Mouse (Mus musculus) stomach, postnatal 0 days (tissue): ENCODE data around the gene Hic1. TPM values are rescaled to one million over a fixed set of nuclear protein-coding genes. Genes with fewer than 3 reads are reported as not detected.

Source experiments
- ATAC-seq: fragments of 200-750 bp; cut with Nextera tagmentation; 2 replicates; pipeline ENCODE4 v1.8.0; 2017; ENCODE audit not compliant: low FRiP score, low TSS enrichment
- DNase-seq: peaks from one replicate; pipeline ENCODE4 v3.0.0-alpha.2; 2016; ENCODE audit warnings: low spot score
- H3K27ac ChIP-seq: fragments of 300-500 bp; sonication (generic); replicated peaks from 2 replicates; pipeline ENCODE4 v1.5.1; 2014; ENCODE audit warnings: mild to moderate bottlenecking, control low read depth
- H3K27me3 ChIP-seq: fragments of 300-500 bp; sonication (generic); 2 replicates; pipeline ENCODE4 v1.6.1; 2014; ENCODE audit warnings: low read length; ENCODE audit not compliant: control insufficient read depth, insufficient read depth
- H3K36me3 ChIP-seq: fragments of 300-500 bp; sonication (generic); 2 replicates; pipeline ENCODE4 v1.6.1; 2014; ENCODE audit warnings: low read length, mixed read lengths; ENCODE audit not compliant: control insufficient read depth, insufficient read depth
- H3K4me1 ChIP-seq: fragments of 300-500 bp; sonication (generic); replicated peaks from 2 replicates; pipeline ENCODE4 v1.6.1; 2014; ENCODE audit warnings: antibody characterized with exemption; ENCODE audit not compliant: control insufficient read depth, insufficient read depth
- H3K4me2 ChIP-seq: fragments of 300-500 bp; sonication (generic); replicated peaks from 2 replicates; pipeline ENCODE4 v1.6.1; 2014; ENCODE audit warnings: low read depth, mild to moderate bottlenecking, control low read depth, moderate library complexity
- H3K4me3 ChIP-seq: fragments of 300-500 bp; sonication (generic); 2 replicates; pipeline ENCODE4 v1.5.1; 2014; ENCODE audit warnings: low read depth, low read length, control low read depth
- H3K9ac ChIP-seq: fragments of 300-500 bp; sonication (generic); 2 replicates; pipeline ENCODE4 v1.6.1; 2014; ENCODE audit warnings: mild to moderate bottlenecking, low read length, control low read depth, mixed read lengths
- H3K9me3 ChIP-seq: fragments of 300-500 bp; sonication (generic); 2 replicates; pipeline ENCODE4 v1.6.1; 2016; ENCODE audit warnings: low read length; ENCODE audit not compliant: control insufficient read depth
- CTCF ChIP-seq: IDR thresholded peaks from 2 replicates; pipeline ENCODE4 v1.5.1; 2016; ENCODE audit warnings: antibody characterized with exemption, low read depth, mild to moderate bottlenecking, moderate library complexity
- EP300 ChIP-seq: optimal IDR thresholded peaks from 2 replicates; pipeline ENCODE3; 2016; ENCODE audit warnings: antibody characterized with exemption
- WGBS: fragments of 180-500 bp; shearing (Covaris S2); extraction: QIAGEN DNeasy Blood & Tissue Kit; methylation state at CpG from one replicate; pipeline ENCODE4 v1.1.7; 2014; 5-methylcytosine and 5-hydroxymethylcytosine counted together
- polyA plus RNA-seq: library from polyadenylated mRNA; unstranded; fragments of >200 nt; fragmentation: Nextera tagmentation; extraction: Ambion mirVana; gene quantifications from 2 replicates; pipeline ENCODE4 v1.2.1, GENCODE M21; 2015

The Hic1 gene
- polyA plus RNA-seq, 1 experiment from 2014 or later, result 6.6 TPM

GRCm38 (mm10) chr11:75161417-75162008, 7.8 kb downstream of the Hic1 start:
- Histone ChIP-seq H3K36me3 (peaks cover 20% of the 10 kb centered on the region), H3K27ac (peak overlapping the region; percentile 84), H3K4me2 (no peak overlapping the region), H3K27me3 (no peaks in the 10 kb centered on the region), H3K9ac (no peak overlapping the region), H3K4me3 (no peak overlapping the region), H3K9me3 (no peaks in the 10 kb centered on the region), H3K4me1 (peaks cover 3% of the 10 kb centered on the region; the same call in 1 of the 2 replicates)
- DNase-seq, result no peak
- WGBS, result 44% methylated on average over 4 of the region's 4 CpGs
- TF ChIP-seq CTCF (no peak), EP300 (no peak)
- ATAC-seq, result no peak; the same call in 1 of the 2 replicates

GRCm38 (mm10) chr11:75160954-75161353, 8.4 kb downstream of the Hic1 start:
- H3K27me3 ChIP-seq, result no peaks in the 10 kb centered on the region
- no peak overlapping the region for H3K4me3 ChIP-seq
- DNase-seq, result no peak
- no peak overlapping the region for H3K9ac ChIP-seq
- ATAC-seq, result no peak
- H3K4me2 ChIP-seq, result no peak overlapping the region
- no peaks in the 10 kb centered on the region for H3K9me3 ChIP-seq
- H3K4me1 ChIP-seq, result peaks cover 3% of the 10 kb centered on the region; the same call in 1 of the 2 replicates
- H3K36me3 ChIP-seq, result peaks cover 20% of the 10 kb centered on the region
- 45% methylated on average over 7 of the region's 7 CpGs for WGBS
- H3K27ac ChIP-seq, result peak overlapping the region; percentile 84
- TF ChIP-seq CTCF (no peak), EP300 (no peak)

- no peak overlapping the region for H3K27ac ChIP-seq
- WGBS, result 64% methylated on average over 2 of the region's 2 CpGs
These were observed 9.8 kb downstream of the Hic1 start for GRCm38 (mm10) chr11:75159564-75159963.

GRCm38 (mm10) chr11:75158432-75158831, 10.9 kb downstream of the Hic1 start:
- Histone ChIP-seq H3K27me3 (no peaks in the 10 kb centered on the region), H3K4me3 (no peak overlapping the region), H3K9me3 (no peaks in the 10 kb centered on the region), H3K4me1 (peaks cover 3% of the 10 kb centered on the region; the same call in 1 of the 2 replicates), H3K4me2 (no peak overlapping the region), H3K27ac (peak overlapping the region; percentile 61), H3K9ac (no peak overlapping the region), H3K36me3 (peaks cover 16% of the 10 kb centered on the region)
- WGBS, result 58% methylated on average over 14 of the region's 14 CpGs
- DNase-seq (peak; percentile 47), ATAC-seq (peak; percentile 40; the same call in 1 of the 2 replicates)
- TF ChIP-seq CTCF (no peak), EP300 (no peak)

More at GRCm38 (mm10) chr11:75159564-75159963, 9.8 kb downstream of the Hic1 start:
- H3K9me3 ChIP-seq, result no peaks in the 10 kb centered on the region
- no peak for ATAC-seq
- H3K4me2 ChIP-seq, result no peak overlapping the region
- peak; percentile 47 for DNase-seq
- peaks cover 20% of the 10 kb centered on the region for H3K36me3 ChIP-seq
- TF ChIP-seq EP300 (no peak), CTCF (peak; percentile 69)
- H3K9ac ChIP-seq, result no peak overlapping the region
- no peaks in the 10 kb centered on the region for H3K27me3 ChIP-seq
- peaks cover 3% of the 10 kb centered on the region; the same call in 1 of the 2 replicates for H3K4me1 ChIP-seq
- H3K4me3 ChIP-seq, result no peak overlapping the region

- WGBS, result 28% methylated on average over 2 of the region's 2 CpGs
- Histone ChIP-seq H3K4me3 (no peak overlapping the region), H3K9me3 (no peaks in the 10 kb centered on the region), H3K27ac (no peak overlapping the region; the same call in 1 of the 2 replicates), H3K4me2 (no peak overlapping the region), H3K9ac (no peak overlapping the region), H3K36me3 (peaks cover 11% of the 10 kb centered on the region), H3K27me3 (no peaks in the 10 kb centered on the region), H3K4me1 (peaks cover 3% of the 10 kb centered on the region; the same call in 1 of the 2 replicates)
- TF ChIP-seq CTCF (no peak), EP300 (no peak)
- peak; percentile 51; the same call in 1 of the 2 replicates for ATAC-seq
- no peak for DNase-seq
These were observed 11.4 kb downstream of the Hic1 start for GRCm38 (mm10) chr11:75157901-75158300.

GRCm38 (mm10) chr11:75157037-75157436, 12.3 kb downstream of the Hic1 start:
- no peak for ATAC-seq
- H3K4me3 ChIP-seq, result no peak overlapping the region
- H3K9me3 ChIP-seq, result no peaks in the 10 kb centered on the region
- no peak for DNase-seq
- H3K9ac ChIP-seq, result no peak overlapping the region
- TF ChIP-seq CTCF (no peak), EP300 (no peak)
- no peak overlapping the region for H3K4me2 ChIP-seq
- H3K27ac ChIP-seq, result peak overlapping the region; percentile 81
- peaks cover 3% of the 10 kb centered on the region; the same call in 1 of the 2 replicates for H3K4me1 ChIP-seq
- 45% methylated on average over 4 of the region's 4 CpGs for WGBS
- H3K36me3 ChIP-seq, result peaks cover 4% of the 10 kb centered on the region; the same call in 1 of the 2 replicates
- H3K27me3 ChIP-seq, result no peaks in the 10 kb centered on the region
